Mouse (Mus musculus) stomach, embryonic 15.5 days (tissue): Measurements from ENCODE around the gene H1fnt. TPM values are rescaled to one million over a fixed set of nuclear protein-coding genes. Genes with fewer than 3 reads are reported as not detected.

Experiments
- ATAC-seq: fragments of 200-750 bp; cut with Nextera tagmentation; 2 replicates; pipeline ENCODE4 v1.8.0; 2017; ENCODE audit warnings: low read depth, moderate number of reproducible peaks, moderate TSS enrichment; ENCODE audit not compliant: insufficient read depth, low FRiP score
- H3K27ac ChIP-seq: fragments of 300-500 bp; sonication (generic); 2 replicates; pipeline ENCODE4 v1.5.1; 2015; ENCODE audit warnings: mild to moderate bottlenecking, inconsistent platforms
- H3K27me3 ChIP-seq: fragments of 300-500 bp; sonication (generic); replicated peaks from 2 replicates; pipeline ENCODE4 v1.6.1; 2015; ENCODE audit warnings: inconsistent platforms
- H3K36me3 ChIP-seq: fragments of 300-500 bp; sonication (generic); 2 replicates; pipeline ENCODE4 v1.6.1; 2015; ENCODE audit warnings: inconsistent platforms
- H3K4me1 ChIP-seq: fragments of 300-500 bp; sonication (generic); 2 replicates; pipeline ENCODE4 v1.6.1; 2015; ENCODE audit warnings: inconsistent platforms
- H3K4me2 ChIP-seq: fragments of 300-500 bp; sonication (generic); 2 replicates; pipeline ENCODE4 v1.6.1; 2015; ENCODE audit warnings: mild to moderate bottlenecking, inconsistent platforms
- H3K4me3 ChIP-seq: fragments of 300-500 bp; sonication (generic); replicated peaks from 2 replicates; pipeline ENCODE4 v1.5.1; 2015; ENCODE audit warnings: inconsistent platforms
- H3K9ac ChIP-seq: fragments of 300-500 bp; sonication (generic); 2 replicates; pipeline ENCODE4 v1.6.1; 2015; ENCODE audit warnings: inconsistent platforms
- H3K9me3 ChIP-seq: fragments of 300-500 bp; sonication (generic); 2 replicates; pipeline ENCODE4 v1.6.1; 2016; ENCODE audit warnings: inconsistent platforms
- WGBS: fragments of 180-500 bp; shearing (Covaris S2); methylation state at CpG from one replicate; pipeline ENCODE4 v1.1.7; 2015; 5-methylcytosine and 5-hydroxymethylcytosine counted together
- polyA plus RNA-seq: library from polyadenylated mRNA; unstranded; fragments of >200 nt; fragmentation: Nextera tagmentation; extraction: Ambion mirVana; gene quantifications from 2 replicates; pipeline ENCODE4 v1.2.1, GENCODE M21; 2015

Gene H1fnt
- polyA plus RNA-seq, 1 experiment from 2014 or later = not detected

GRCm38 (mm10) chr15:98220877-98221276 is 36.2 kb downstream of the H1fnt start, which contains the start of the genes Gm44579 and Olfr287:
Gene Gm44579 (minus strand): TSS chr15:98220977.
Gene Olfr287 (minus strand): TSS chr15:98221056.
- ATAC-seq = no peak
- Histone ChIP-seq H3K4me2 (no peak within 1 kb of the TSS), H3K9me3 (no peaks in the 10 kb centered on the region), H3K4me3 (no peak within 1 kb of the TSS), H3K4me1 (no peaks in the 10 kb centered on the region), H3K9ac (no peak within 1 kb of the TSS), H3K27ac (no peak within 1 kb of the TSS), H3K36me3 (no peaks in the 10 kb centered on the region), H3K27me3 (no peaks in the 10 kb centered on the region)
- whole genome bisulfite sequencing = 69% methylated on average over 4 of the region's 4 CpGs

GRCm38 (mm10) chr15:98214130-98214529 is 43.0 kb downstream of the H1fnt start:
- no peak overlapping the region for H3K27ac ChIP-seq
- H3K4me3 ChIP-seq = no peak overlapping the region

DNA sequence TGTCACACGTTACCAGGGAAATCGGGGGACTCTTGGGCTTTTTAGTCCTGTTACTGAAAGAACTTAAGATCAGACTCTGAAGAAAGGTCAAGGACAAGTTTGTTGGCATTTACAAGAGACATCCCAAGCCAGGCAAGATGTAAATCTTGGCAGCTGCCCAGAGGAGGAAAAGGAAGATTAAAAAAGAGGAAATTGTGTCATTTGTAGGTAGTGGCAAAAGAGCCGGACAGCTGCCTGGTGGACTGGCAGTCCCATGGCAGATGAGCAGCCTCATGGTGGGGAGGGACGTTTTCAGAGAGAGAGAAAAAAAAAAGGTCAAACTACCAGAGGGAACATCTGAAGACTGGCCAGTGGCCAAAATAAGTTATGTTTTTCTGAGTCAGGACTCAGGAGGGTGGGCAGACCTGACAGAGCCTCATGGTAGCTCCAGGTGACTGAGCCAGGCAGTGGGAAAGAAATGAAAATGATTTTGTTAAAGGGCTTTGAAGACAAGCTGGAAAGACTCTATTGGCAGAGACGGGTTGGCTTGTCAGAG is 43.7 kb downstream of the H1fnt start:
- Histone ChIP-seq H3K4me1 (no peaks in the 10 kb centered on the region), H3K36me3 (no peaks in the 10 kb centered on the region), H3K27ac (no peak overlapping the region), H3K9me3 (no peaks in the 10 kb centered on the region), H3K4me2 (no peak overlapping the region), H3K27me3 (no peaks in the 10 kb centered on the region), H3K4me3 (no peak overlapping the region), H3K9ac (no peak overlapping the region)
- WGBS = 73% methylated on average over 5 of the region's 5 CpGs
- ATAC-seq = no peak

More at GRCm38 (mm10) chr15:98214130-98214529, 43.0 kb downstream of the H1fnt start:
- Histone ChIP-seq H3K4me1 (no peaks in the 10 kb centered on the region), H3K9me3 (no peaks in the 10 kb centered on the region), H3K4me2 (no peak overlapping the region), H3K27me3 (no peaks in the 10 kb centered on the region), H3K9ac (no peak overlapping the region), H3K36me3 (no peaks in the 10 kb centered on the region)
- no peak for ATAC-seq
- WGBS = 62% methylated on average over 5 of the region's 5 CpGs

DNA sequence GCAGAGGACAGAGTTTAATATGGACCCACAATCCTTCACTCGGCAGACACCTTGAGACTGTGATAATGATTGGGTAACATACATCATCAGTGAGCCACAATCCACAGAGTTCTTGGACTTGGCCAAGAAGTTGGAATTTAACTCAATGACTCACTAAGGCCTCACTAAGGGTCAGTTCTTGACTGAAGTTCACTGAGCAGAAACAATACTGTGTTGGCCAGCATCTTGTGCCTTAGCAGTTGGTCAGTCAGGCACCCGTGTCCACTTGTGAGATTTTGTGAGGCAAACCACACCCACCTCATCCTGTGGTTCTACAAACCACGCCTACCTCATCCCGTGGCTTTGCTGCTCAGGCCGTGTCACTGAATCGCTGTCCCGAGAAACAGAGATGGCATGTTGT is 47.4 kb downstream of the H1fnt start:
- no peak overlapping the region for H3K4me2 ChIP-seq

More for the DNA sequence above, 47.4 kb downstream of the H1fnt start:
- no peaks in the 10 kb centered on the region for H3K36me3 ChIP-seq
- H3K27ac ChIP-seq = no peak overlapping the region
- H3K9me3 ChIP-seq = no peaks in the 10 kb centered on the region
- H3K4me3 ChIP-seq = no peak overlapping the region
- WGBS = 83% methylated on average over 7 of the region's 7 CpGs
- no peaks in the 10 kb centered on the region for H3K27me3 ChIP-seq
- H3K4me1 ChIP-seq = no peaks in the 10 kb centered on the region
- no peak overlapping the region for H3K9ac ChIP-seq
- ATAC-seq = no peak

Other genes starting within 250 kb of the H1fnt start
- gene Pfkm, start 164.7 kb downstream of the H1fnt start, polyA plus RNA-seq = 28.3 and 31.0 TPM in 2 replicates
- gene Senp1, start 163.5 kb downstream of the H1fnt start, polyA plus RNA-seq = 27.9 and 29.0 TPM in 2 replicates
- gene Asb8, start 91.7 kb downstream of the H1fnt start, polyA plus RNA-seq = 42.8 and 43.7 TPM in 2 replicates
- gene Ccdc184, start 90.1 kb downstream of the H1fnt start, polyA plus RNA-seq = 1.6 and 2.0 TPM in 2 replicates
- gene Olfr288, start 61.8 kb downstream of the H1fnt start, polyA plus RNA-seq = not detected in 2 replicates
- gene Gm44579, start 36.3 kb downstream of the H1fnt start, polyA plus RNA-seq = not detected in 2 replicates
- gene Olfr287, start 36.2 kb downstream of the H1fnt start, polyA plus RNA-seq = not detected in 2 replicates
- gene Olfr286, start 22.8 kb downstream of the H1fnt start, polyA plus RNA-seq = not detected in 2 replicates
- 0.55 and 0.62 TPM in 2 replicates for gene Zfp641, start 38.9 kb upstream of the H1fnt start, polyA plus RNA-seq
- gene Olfr285, start 60.1 kb upstream of the H1fnt start, polyA plus RNA-seq = not detected in 2 replicates
- not detected in 2 replicates for gene Olfr284, start 83.7 kb upstream of the H1fnt start, polyA plus RNA-seq
- gene Olfr283, start 123.7 kb upstream of the H1fnt start, polyA plus RNA-seq = not detected in 2 replicates
- gene Olfr282, start 173.9 kb upstream of the H1fnt start, polyA plus RNA-seq = not detected in 2 replicates
- 0.03 TPM in 1 of 2 replicates, not detected in the other for gene Olfr281, start 195.3 kb upstream of the H1fnt start, polyA plus RNA-seq
- gene OR5BS1P, start 212.6 kb upstream of the H1fnt start, polyA plus RNA-seq = not detected in 2 replicates
- gene Lalba, start 225.4 kb upstream of the H1fnt start, polyA plus RNA-seq = 0.23 TPM in 1 of 2 replicates, not detected in the other
- gene Olfr279, start 235.1 kb upstream of the H1fnt start, polyA plus RNA-seq = not detected in 2 replicates